Mouse (Mus musculus) liver, adult (tissue): ENCODE measurements at regions not wholly inside any gene's neighbourhood (a gene's known extent, or its start where the extent isn't known, plus 50 kb on each side); places are given as distances from the start of the nearest gene placed in this dataset.

ENCODE experiments used
- GATA4 ChIP-seq: IDR thresholded peaks from 2 replicates; pipeline ENCODE4 v1.6.1; 2014; ENCODE audit warnings: mild to moderate bottlenecking, low read length; ENCODE audit not compliant: insufficient replicate concordance

- TF ChIP-seq GATA4 = no peak
Measured at GRCm38 (mm10) chr7:94504748-94505147, 1425.1 kb downstream of the Fam181b start.

- no peak for TF ChIP-seq GATA4
Measured at GRCm38 (mm10) chr7:94517002-94517401, 1437.3 kb downstream of the Fam181b start.

GRCm38 (mm10) chr7:94532520-94532919 lies 1452.9 kb downstream of the Fam181b start:
- TF ChIP-seq GATA4 = peak; percentile 78; the same call in 1 of the 2 replicates

GRCm38 (mm10) chr7:94548332-94548731 lies 1468.7 kb downstream of the Fam181b start:
- no peak for TF ChIP-seq GATA4

- TF ChIP-seq GATA4 = no peak
Measured at GRCm38 (mm10) chr7:94581475-94581874, 1501.8 kb downstream of the Fam181b start.

- TF ChIP-seq GATA4 = no peak
Measured at GRCm38 (mm10) chr7:94587791-94588190, 1508.1 kb downstream of the Fam181b start.

GRCm38 (mm10) chr7:94594643-94595042 lies 1515.0 kb downstream of the Fam181b start:
- no peak for TF ChIP-seq GATA4

GRCm38 (mm10) chr7:94618965-94619364 lies 1539.3 kb downstream of the Fam181b start:
- no peak for TF ChIP-seq GATA4

GRCm38 (mm10) chr7:94624546-94624945 lies 1544.9 kb downstream of the Fam181b start:
- TF ChIP-seq GATA4 = no peak

- TF ChIP-seq GATA4 = no peak
Measured at GRCm38 (mm10) chr7:94637367-94638023, 1533.6 kb upstream of the Tenm4 start.

- TF ChIP-seq GATA4 = no peak
Measured at GRCm38 (mm10) chr7:94644560-94645285, 1526.3 kb upstream of the Tenm4 start.

- TF ChIP-seq GATA4 = no peak
Measured at GRCm38 (mm10) chr7:94645337-94645736, 1525.7 kb upstream of the Tenm4 start.

GRCm38 (mm10) chr7:94650462-94650861 lies 1520.6 kb upstream of the Tenm4 start:
- TF ChIP-seq GATA4 = no peak

- TF ChIP-seq GATA4 = no peak
Measured at GRCm38 (mm10) chr7:94666392-94667155, 1504.5 kb upstream of the Tenm4 start.

GRCm38 (mm10) chr7:94668296-94668695 lies 1502.8 kb upstream of the Tenm4 start:
- TF ChIP-seq GATA4 = no peak
